Mouse (Mus musculus) hindbrain, postnatal 0 days (tissue): ENCODE data around the gene Hdac4. TPM values are rescaled to one million over a fixed set of nuclear protein-coding genes. Genes with fewer than 3 reads are reported as not detected.

Source experiments
- ATAC-seq: fragments of 200-750 bp; cut with Nextera tagmentation; 2 replicates; pipeline ENCODE4 v1.8.0; 2017; ENCODE audit warnings: mild to moderate bottlenecking, moderate TSS enrichment, moderate library complexity
- DNase-seq: peaks from one replicate; pipeline ENCODE4 v3.0.0-alpha.2; 2015; ENCODE audit warnings: low spot score
- H3K27ac ChIP-seq: fragments of 300-500 bp; sonication (generic); 2 replicates; pipeline ENCODE4 v1.5.1; 2014; ENCODE audit warnings: mild to moderate bottlenecking
- H3K27me3 ChIP-seq: fragments of 300-500 bp; sonication (generic); 2 replicates; pipeline ENCODE4 v1.6.1; 2014; ENCODE audit warnings: low read length, mixed read lengths; ENCODE audit not compliant: insufficient read depth
- H3K36me3 ChIP-seq: fragments of 300-500 bp; sonication (generic); 2 replicates; pipeline ENCODE4 v1.6.1; 2014; ENCODE audit warnings: low read length, mixed read lengths; ENCODE audit not compliant: insufficient read depth
- H3K4me1 ChIP-seq: fragments of 300-500 bp; sonication (generic); 2 replicates; pipeline ENCODE4 v1.6.1; 2014; ENCODE audit warnings: antibody characterized with exemption, low read length, mixed read lengths; ENCODE audit not compliant: insufficient read depth
- H3K4me2 ChIP-seq: fragments of 300-500 bp; sonication (generic); 2 replicates; pipeline ENCODE4 v1.6.1; 2014; ENCODE audit warnings: low read depth, mild to moderate bottlenecking, low read length, moderate library complexity, mixed read lengths
- H3K4me3 ChIP-seq: fragments of 300-500 bp; sonication (generic); 2 replicates; pipeline ENCODE4 v1.5.1; 2014; ENCODE audit warnings: low read length
- H3K9ac ChIP-seq: fragments of 300-500 bp; sonication (generic); replicated peaks from 2 replicates; pipeline ENCODE4 v1.6.1; 2014; ENCODE audit warnings: mild to moderate bottlenecking, low read length, moderate library complexity, mixed read lengths
- H3K9me3 ChIP-seq: fragments of 300-500 bp; sonication (generic); 2 replicates; pipeline ENCODE4 v1.6.1; 2016; ENCODE audit warnings: low read length, mixed read lengths
- CTCF ChIP-seq: IDR thresholded peaks from 2 replicates; pipeline ENCODE4 v1.5.1; 2016; ENCODE audit warnings: antibody characterized with exemption, control low read depth, low read depth
- WGBS: fragments of 180-500 bp; shearing (Covaris S2); extraction: QIAGEN DNeasy Blood & Tissue Kit; methylation state at CpG from one replicate; pipeline ENCODE4 v1.1.7; 2014; 5-methylcytosine and 5-hydroxymethylcytosine counted together
- polyA plus RNA-seq: library from polyadenylated mRNA; unstranded; fragments of >200 nt; fragmentation: Nextera tagmentation; extraction: Ambion mirVana; gene quantifications from 2 replicates; pipeline ENCODE4 v1.2.1, GENCODE M21; 2015
- total RNA-seq: library from RNA; depleted of rRNA; stranded (reverse); fragments of >200 nt; gene quantifications from 2 replicates; pipeline ENCODE4 v1.2.3, GENCODE M21; 2014

The Hdac4 gene
- total and polyA plus RNA-seq, 2 experiments from 2014 or later, result 20.2 to 67.9 TPM

DNA sequence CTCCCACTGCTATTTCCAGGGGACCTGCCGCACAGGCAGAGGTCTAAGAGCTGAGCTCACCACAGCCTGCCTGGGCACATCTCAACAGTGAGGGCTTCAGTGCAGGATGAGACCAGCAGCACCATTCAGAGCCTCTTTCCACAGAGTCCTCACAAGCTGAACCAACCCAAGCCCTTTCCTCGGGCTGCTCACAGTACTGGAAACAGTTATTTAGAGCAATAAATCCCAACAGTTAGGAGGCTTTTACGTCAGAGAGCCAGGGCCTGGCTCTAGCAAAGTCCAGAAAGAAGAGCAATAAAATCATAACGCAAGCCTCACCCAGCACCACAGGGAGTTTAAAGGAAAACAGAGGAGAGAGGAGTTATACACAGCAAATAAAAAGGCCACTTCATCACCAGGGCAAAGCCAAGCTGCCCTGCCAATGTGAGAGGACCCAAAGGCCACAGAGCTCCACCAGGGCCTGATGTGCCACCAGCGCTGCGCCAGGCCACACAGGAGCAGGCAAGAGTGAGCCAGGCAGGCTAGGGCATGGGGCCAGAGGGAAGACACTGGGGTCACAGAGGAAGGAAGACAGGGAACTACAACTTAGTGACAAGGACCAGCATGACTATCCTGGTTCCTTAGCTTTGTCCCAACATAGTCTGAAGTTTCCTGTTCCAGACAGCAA is 50.5 kb downstream of the Hdac4 start:
- ATAC-seq, result no peak
- Histone ChIP-seq H3K36me3 (no peaks in the 10 kb centered on the region), H3K4me2 (no peak overlapping the region), H3K9me3 (no peaks in the 10 kb centered on the region), H3K27me3 (no peaks in the 10 kb centered on the region), H3K27ac (no peak overlapping the region), H3K4me1 (no peaks in the 10 kb centered on the region; the same call in 1 of the 2 replicates), H3K9ac (no peak overlapping the region), H3K4me3 (no peak overlapping the region)
- no peak for TF ChIP-seq CTCF
- no peak for DNase-seq
- 69% methylated on average over 6 of the region's 6 CpGs for WGBS

- Histone ChIP-seq H3K4me1 (no peaks in the 10 kb centered on the region; the same call in 1 of the 2 replicates), H3K27me3 (no peaks in the 10 kb centered on the region), H3K4me2 (no peak overlapping the region), H3K9ac (no peak overlapping the region), H3K9me3 (no peaks in the 10 kb centered on the region), H3K36me3 (no peaks in the 10 kb centered on the region), H3K27ac (no peak overlapping the region), H3K4me3 (no peak overlapping the region)
- DNase-seq, result no peak
- no peak for TF ChIP-seq CTCF
- ATAC-seq, result no peak
- WGBS, result 57% methylated on average over 6 of the region's 6 CpGs
These were observed 52.1 kb downstream of the Hdac4 start for GRCm38 (mm10) chr1:92143331-92143895.

DNA sequence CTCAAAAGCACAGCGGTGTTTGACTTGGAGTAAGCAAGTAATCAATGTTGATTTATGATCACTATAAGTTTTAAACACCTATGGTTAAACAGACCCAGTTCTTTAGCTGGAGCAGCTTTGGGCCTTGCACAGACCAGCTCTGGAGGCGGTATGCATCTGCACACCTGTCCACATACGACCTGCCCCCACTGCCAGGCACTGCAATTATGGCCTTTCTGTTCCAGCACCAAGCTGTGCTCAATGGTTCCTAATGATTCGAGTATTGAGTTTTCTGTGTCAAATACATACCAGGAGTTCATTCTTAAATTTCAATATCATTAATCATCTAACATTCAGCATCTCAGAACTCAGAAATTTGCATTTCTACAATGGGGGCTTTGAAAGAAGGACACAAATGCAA is 52.7 kb downstream of the Hdac4 start:
- no peak for ATAC-seq
- Histone ChIP-seq H3K4me1 (peaks cover under 1% of the 10 kb centered on the region; the same call in 1 of the 2 replicates), H3K9ac (no peak overlapping the region), H3K27me3 (no peaks in the 10 kb centered on the region), H3K4me2 (no peak overlapping the region), H3K4me3 (no peak overlapping the region), H3K27ac (no peak overlapping the region), H3K9me3 (no peaks in the 10 kb centered on the region), H3K36me3 (no peaks in the 10 kb centered on the region)
- TF ChIP-seq CTCF, result no peak
- 69% methylated on average over 4 of the region's 4 CpGs for WGBS
- no peak for DNase-seq

DNA sequence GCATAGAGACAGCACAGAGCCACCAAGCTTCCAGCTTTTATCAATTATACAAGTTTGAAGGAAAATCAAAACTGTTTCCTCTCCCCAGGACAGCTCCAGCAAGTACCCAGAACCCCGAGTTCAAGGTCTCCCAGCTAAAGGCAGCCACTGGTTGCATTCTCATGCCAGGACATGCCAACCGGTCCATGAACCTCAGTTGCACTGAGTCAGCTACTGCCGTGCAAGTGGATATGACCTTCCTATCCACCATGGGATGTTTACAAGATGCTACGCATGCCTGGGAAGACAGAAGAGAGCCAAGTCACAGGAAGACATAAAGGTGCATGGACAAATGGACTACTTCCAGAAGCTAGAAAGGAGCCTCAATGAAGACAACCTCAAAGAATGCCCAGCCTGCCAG is 56.5 kb downstream of the Hdac4 start:
- Histone ChIP-seq H3K9me3 (no peaks in the 10 kb centered on the region), H3K27me3 (no peaks in the 10 kb centered on the region), H3K9ac (no peak overlapping the region), H3K36me3 (no peaks in the 10 kb centered on the region), H3K4me1 (peaks cover 19% of the 10 kb centered on the region), H3K4me3 (no peak overlapping the region), H3K27ac (no peak overlapping the region), H3K4me2 (no peak overlapping the region)
- no peak for TF ChIP-seq CTCF
- WGBS, result 97% methylated on average over 4 of the region's 4 CpGs
- ATAC-seq (no peak), DNase-seq (no peak)

DNA sequence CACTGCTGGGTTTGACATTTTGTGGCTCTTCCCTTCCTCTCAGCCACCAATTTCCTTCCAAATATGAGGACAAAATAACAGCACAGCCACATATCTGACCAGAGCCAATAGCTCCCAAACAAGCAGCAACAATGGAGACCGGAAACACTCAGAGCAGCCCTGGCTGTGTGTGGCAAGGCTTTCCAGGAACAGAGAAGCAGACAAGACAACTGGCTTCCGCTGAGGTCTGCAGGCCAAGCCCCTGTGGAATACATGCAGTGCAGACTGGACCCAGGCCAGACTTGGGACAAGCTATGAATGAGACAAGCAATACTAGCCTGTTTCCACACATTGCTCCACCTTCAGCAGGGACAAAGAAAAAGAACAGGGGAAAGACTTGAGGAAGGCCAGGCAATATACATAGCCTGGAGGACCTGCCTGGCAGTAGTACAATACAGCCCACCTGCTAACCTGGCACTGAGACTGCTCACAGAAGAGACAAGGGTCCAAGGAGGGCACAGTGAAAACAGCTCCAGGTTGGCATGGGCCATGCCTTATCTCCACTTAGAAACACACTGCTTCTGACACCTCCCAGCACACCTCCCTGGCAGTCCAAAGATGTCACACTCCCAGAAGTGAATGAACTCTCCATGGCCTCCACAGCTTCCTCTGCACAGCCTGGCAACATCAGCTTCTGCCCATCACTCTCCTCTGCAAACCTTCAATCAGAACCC is 58.2 kb downstream of the Hdac4 start:
- DNase-seq, result peak; percentile 75
- peak; percentile 76 for ATAC-seq
- Histone ChIP-seq H3K36me3 (no peaks in the 10 kb centered on the region), H3K4me3 (no peak overlapping the region), H3K4me1 (peaks cover 19% of the 10 kb centered on the region), H3K27me3 (no peaks in the 10 kb centered on the region), H3K27ac (peak overlapping the region; percentile 45; the same call in 1 of the 2 replicates), H3K9ac (no peak overlapping the region), H3K4me2 (no peak overlapping the region), H3K9me3 (no peaks in the 10 kb centered on the region)
- WGBS, result 31% methylated on average over 2 of the region's 2 CpGs
- TF ChIP-seq CTCF, result no peak

DNA sequence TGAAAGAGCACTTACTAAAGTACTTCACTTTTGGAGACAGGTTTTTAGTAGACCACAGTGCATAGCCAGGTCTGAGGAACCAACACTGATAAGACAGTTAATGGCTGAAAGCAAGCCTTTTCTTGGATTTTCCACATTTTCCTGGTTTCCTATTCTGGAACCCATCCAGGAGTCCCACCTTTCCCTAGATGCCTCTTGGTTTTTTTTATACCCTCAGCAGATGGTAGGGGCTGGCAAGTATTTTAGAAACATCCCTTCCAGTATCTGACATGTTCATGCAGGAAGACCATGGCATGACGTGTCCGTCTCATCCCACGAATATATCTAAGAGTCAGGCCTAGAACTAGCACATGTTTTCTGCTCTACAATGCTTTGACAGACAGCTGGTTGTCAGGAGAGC is 59.1 kb downstream of the Hdac4 start:
- Histone ChIP-seq H3K9me3 (no peaks in the 10 kb centered on the region), H3K27me3 (no peaks in the 10 kb centered on the region), H3K4me1 (peaks cover 20% of the 10 kb centered on the region), H3K4me2 (no peak overlapping the region), H3K9ac (no peak overlapping the region), H3K36me3 (no peaks in the 10 kb centered on the region), H3K27ac (no peak overlapping the region), H3K4me3 (no peak overlapping the region)
- WGBS, result 73% methylated on average over 3 of the region's 3 CpGs
- DNase-seq (no peak), ATAC-seq (no peak)
- no peak for TF ChIP-seq CTCF
